Mouse (Mus musculus): ENCODE measurements around the gene Bricd5.

The Bricd5 gene

GRCm38 (mm10) chr17:24483495-24483894 is 9.8 kb downstream of the Bricd5 start:
- no peak for DNase-seq (ENCODE audit: low read depth, low spot score)

GRCm38 (mm10) chr17:24485090-24485860 is 11.6 kb downstream of the Bricd5 start:
- DNase-seq (ENCODE audit: low read depth, low spot score): no peak

GRCm38 (mm10) chr17:24488186-24488661 is 14.5 kb downstream of the Bricd5 start, which contains the start of gene Caskin1:
TSS of gene Caskin1 (plus strand) at chr17:24488601.
- no peak for DNase-seq (ENCODE audit: low read depth, low spot score)

GRCm38 (mm10) chr17:24488662-24489264 is 15.1 kb downstream of the Bricd5 start:
- DNase-seq (ENCODE audit: low read depth, low spot score): no peak

GRCm38 (mm10) chr17:24489265-24490030 is 15.8 kb downstream of the Bricd5 start:
- DNase-seq (ENCODE audit: low read depth, low spot score): no peak

- DNase-seq (ENCODE audit: low read depth, low spot score): no peak
These were observed 16.7 kb downstream of the Bricd5 start for GRCm38 (mm10) chr17:24490399-24490798.

- no peak for DNase-seq (ENCODE audit: low read depth, low spot score)
These were observed 21.1 kb downstream of the Bricd5 start for GRCm38 (mm10) chr17:24494627-24495335.

- DNase-seq (ENCODE audit: low read depth, low spot score): no peak
These were observed 21.8 kb downstream of the Bricd5 start for GRCm38 (mm10) chr17:24495443-24495842.

GRCm38 (mm10) chr17:24496026-24496425 is 22.3 kb downstream of the Bricd5 start:
- no peak for DNase-seq (ENCODE audit: low read depth, low spot score)

- no peak for DNase-seq (ENCODE audit: low read depth, low spot score)
These were observed 28.5 kb downstream of the Bricd5 start for GRCm38 (mm10) chr17:24502208-24502607.

- no peak for DNase-seq (ENCODE audit: low read depth, low spot score)
These were observed 30.4 kb downstream of the Bricd5 start for GRCm38 (mm10) chr17:24504085-24504484.

- no peak for DNase-seq (ENCODE audit: low read depth, low spot score)
These were observed 31.7 kb downstream of the Bricd5 start for GRCm38 (mm10) chr17:24505286-24505955.

GRCm38 (mm10) chr17:24506332-24507070 is 32.8 kb downstream of the Bricd5 start:
- DNase-seq (ENCODE audit: low read depth, low spot score): no peak

GRCm38 (mm10) chr17:24507129-24507664 is 33.5 kb downstream of the Bricd5 start:
- DNase-seq (ENCODE audit: low read depth, low spot score): no peak

GRCm38 (mm10) chr17:24507806-24508460 is 34.2 kb downstream of the Bricd5 start:
- no peak for DNase-seq (ENCODE audit: low read depth, low spot score)

GRCm38 (mm10) chr17:24513609-24514008 is 39.9 kb downstream of the Bricd5 start:
- no peak for DNase-seq (ENCODE audit: low read depth, low spot score)

- no peak for DNase-seq (ENCODE audit: low read depth, low spot score)
These were observed 40.9 kb downstream of the Bricd5 start for GRCm38 (mm10) chr17:24514270-24515257.

GRCm38 (mm10) chr17:24520450-24520849 is 46.8 kb downstream of the Bricd5 start:
- no peak for DNase-seq (ENCODE audit: low read depth, low spot score)
